Mouse (Mus musculus): ENCODE measurements at regions not wholly inside any gene's neighbourhood (a gene's known extent, or its start where the extent isn't known, plus 50 kb on each side); places are given as distances from the start of the nearest gene placed in this dataset.

DNA sequence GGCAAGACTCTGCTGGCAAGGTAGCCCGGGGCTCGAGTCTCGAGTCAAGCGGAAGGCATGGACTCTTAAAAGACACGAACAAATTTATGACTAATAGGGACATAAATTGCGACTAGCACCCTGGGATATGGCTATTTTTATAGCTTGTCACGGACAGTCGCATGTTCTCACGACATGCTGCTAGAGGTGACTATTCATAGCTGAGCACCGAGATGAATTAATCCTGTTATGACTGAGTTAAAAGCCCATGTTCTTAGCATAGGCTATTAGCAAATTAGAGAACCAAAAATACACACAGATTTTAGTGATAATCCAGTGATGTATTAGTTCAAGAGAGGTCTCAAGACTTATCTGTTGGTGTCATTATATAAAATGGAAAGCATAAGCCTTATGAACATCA is 539.2 kb downstream of the Gm19410 start:
- DNase-seq = no peak

DNA sequence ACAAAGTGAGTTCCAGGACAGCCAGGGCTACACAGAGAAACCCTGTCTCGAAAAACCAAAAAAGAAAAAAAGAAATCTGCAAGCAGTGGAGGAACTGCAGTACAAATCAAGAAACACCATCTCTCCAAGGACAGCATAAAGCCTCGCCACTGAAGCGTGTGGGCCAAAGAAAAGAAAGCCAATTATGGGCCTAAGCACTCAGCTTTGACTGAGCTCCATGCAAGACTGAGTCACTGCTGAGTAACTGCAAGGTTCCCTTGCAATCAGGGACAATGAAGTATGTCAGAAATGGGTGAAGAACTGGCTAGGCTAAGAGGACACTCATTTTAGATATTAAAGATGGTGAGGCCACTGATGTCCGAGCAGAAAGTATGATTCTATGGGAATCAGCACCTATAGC is 540.7 kb downstream of the Gm19410 start:
- no peak for DNase-seq

GRCm38 (mm10) chr8:36307496-36307895 is 541.9 kb downstream of the Gm19410 start:
- DNase-seq = no peak

- no peak for DNase-seq
Measured at GRCm38 (mm10) chr8:36308056-36308455, 542.5 kb downstream of the Gm19410 start.

- no peak for DNase-seq
Measured at GRCm38 (mm10) chr8:36309326-36309725, 543.7 kb downstream of the Gm19410 start.

GRCm38 (mm10) chr8:36309952-36310351 is 544.4 kb downstream of the Gm19410 start:
- peak; percentile 63 for DNase-seq

DNA sequence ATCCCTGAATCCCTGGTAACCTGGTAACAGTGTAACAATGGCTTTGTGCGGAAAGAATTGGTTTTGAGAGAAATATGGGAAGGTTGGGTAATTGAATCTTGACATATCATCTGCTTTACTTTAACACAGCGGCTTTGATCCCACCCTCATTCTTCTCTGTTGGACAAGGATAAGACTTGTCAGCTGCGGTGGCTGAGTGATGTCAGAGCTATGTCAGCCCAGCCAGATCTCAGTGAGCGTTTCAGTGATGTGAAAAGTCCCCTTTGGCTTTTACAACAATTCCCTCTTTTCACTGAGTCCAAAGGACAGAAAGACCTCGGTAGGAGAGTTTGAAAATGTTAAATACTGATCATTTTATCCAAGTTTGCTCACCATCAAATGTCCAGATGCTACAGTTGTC is 546.1 kb downstream of the Gm19410 start:
- no peak for DNase-seq

- no peak for DNase-seq
Measured at GRCm38 (mm10) chr8:36312963-36313362, 547.4 kb downstream of the Gm19410 start.

DNA sequence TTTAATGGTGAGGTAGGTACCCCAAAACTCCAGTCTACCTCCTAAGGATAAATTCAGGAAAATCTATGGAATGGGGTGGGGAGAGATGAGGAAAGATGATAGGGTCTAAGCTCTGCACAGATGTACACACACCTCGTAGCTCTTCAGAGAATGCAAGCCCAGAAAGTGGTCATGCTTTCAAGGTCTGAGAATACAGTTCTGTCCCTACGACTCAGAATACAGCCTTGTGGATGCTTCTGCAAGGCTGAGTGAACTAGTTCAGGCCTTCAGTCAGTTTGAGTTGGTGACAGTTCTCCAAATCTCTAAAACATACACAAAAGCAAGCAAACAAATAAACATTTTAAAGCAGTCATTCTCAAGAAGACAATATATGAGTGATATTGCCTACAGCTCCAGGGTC is 552.8 kb downstream of the Gm19410 start:
- DNase-seq = no peak

DNA sequence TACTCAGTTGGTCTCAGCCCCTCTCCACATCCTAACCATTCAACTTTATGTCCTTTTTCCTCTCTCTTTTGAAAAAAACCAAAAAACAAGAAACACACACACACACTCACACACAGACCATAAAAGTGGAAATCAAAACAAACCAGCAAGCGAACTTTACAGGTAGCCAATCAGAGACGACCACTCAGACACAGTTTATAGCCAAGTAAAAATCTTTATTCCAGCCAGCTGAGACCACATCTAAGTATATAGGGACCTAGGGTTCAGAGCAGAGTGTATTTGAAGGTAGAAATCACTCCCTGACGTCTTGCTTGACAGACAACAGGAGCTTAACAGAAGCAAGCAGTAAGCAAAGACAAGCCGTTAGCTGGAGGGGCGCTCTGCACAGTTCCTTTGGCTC is 553.3 kb downstream of the Gm19410 start:
- DNase-seq = no peak

DNA sequence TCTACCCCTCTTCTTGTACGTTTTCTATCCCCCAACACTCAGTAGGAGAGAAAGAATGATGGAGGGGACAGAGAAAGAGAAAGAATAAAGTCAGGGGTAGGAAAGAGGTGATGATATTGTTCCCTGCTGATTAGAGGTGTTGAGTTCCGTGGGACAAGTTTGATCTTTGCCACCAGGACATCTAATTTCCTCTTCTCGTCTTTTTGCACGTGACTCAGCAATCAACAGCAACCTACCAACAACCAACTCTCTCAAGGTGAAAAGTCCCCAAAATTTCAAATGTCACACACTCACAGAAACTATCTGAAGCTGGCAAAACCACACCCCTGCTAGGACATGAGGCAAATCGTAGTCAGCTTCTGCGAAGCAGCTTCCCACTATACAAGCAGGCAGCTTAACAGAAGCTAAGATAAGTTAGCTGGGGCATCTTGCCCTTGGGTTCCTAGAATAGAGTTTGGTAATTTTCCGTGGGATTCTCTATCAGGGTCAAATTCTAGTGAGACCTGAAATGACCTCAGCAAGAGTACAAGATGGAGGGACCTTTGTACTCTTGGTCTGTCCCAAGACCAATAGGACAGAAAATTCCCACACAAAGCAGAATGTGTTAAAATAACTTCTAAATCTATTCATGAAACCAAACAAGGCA is 553.8 kb downstream of the Gm19410 start:
- DNase-seq = no peak

DNA sequence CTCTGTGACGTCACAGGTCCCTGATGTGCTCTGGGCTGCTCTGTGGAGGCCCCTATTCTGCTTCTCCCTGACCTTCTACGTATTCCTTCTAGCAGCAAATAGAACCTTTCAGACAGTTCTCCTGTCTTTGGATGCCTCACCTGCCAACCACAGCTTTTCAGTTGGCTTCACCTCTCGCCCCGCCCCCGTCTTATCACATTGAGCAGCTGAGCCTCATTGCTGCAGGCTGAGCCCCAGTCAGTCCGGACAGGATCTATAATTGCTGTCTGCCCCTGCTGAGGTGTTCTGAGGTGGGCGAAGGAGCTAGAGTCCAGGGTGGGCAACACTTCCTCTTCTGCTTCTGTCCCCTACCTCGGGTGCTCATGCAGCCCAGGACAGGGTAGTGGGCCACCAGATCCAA is 556.5 kb downstream of the Gm19410 start:
- no peak for DNase-seq

DNA sequence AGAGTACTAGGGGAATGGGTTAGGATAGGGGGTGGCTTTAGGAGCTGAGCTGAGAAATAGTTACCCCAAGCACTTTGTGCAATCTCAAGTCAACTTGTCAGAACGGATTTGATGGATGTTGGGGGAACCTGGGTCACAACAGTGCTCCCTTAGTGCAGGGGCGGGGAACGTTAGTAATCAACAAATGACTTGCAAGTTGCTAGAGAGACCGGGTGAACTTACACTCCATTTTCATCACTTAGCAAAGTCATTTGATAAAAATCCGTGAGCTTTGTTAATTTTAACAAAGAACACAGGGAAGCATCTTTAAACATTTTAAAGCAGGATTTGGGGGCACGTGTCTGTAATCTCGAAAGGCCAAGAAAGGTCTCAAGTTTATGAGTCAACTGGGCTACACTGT is 557.0 kb downstream of the Gm19410 start:
- DNase-seq = no peak

GRCm38 (mm10) chr8:36338628-36339027 is 573.0 kb downstream of the Gm19410 start:
- no peak for DNase-seq

GRCm38 (mm10) chr8:36339449-36339848 is 573.9 kb downstream of the Gm19410 start:
- no peak for DNase-seq

GRCm38 (mm10) chr8:36340454-36340853 is 574.9 kb downstream of the Gm19410 start:
- no peak for DNase-seq

GRCm38 (mm10) chr8:36341965-36342364 is 576.4 kb downstream of the Gm19410 start:
- no peak for DNase-seq

DNA sequence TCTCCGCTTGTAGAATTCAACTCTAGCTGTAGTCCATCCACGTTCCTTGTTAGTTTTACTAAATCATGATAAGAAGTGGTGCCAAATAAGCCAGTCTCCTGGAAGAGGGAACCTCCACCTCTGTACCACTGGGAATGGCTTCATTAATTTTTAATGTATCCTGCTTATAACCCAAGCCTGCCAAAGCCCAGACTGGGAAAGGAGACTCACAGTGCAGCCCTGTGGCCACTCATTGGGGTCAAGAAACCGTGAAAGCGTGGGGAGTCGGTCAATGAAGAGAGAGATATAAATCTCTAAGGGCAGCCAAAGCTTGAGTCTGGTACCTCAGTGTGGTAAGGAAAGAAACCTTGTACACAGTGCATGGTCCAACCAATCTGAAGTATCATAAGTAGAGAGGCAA is 577.1 kb downstream of the Gm19410 start:
- no peak for DNase-seq

GRCm38 (mm10) chr8:36346682-36347324 is 581.2 kb downstream of the Gm19410 start:
- DNase-seq = peak; percentile 79 to 90

GRCm38 (mm10) chr8:36348067-36348466 is 582.5 kb downstream of the Gm19410 start:
- no peak for DNase-seq

- DNase-seq = peak in 1 of 2 experiments; percentile 15
Measured at GRCm38 (mm10) chr8:36354926-36355325, 589.3 kb downstream of the Gm19410 start.

DNA sequence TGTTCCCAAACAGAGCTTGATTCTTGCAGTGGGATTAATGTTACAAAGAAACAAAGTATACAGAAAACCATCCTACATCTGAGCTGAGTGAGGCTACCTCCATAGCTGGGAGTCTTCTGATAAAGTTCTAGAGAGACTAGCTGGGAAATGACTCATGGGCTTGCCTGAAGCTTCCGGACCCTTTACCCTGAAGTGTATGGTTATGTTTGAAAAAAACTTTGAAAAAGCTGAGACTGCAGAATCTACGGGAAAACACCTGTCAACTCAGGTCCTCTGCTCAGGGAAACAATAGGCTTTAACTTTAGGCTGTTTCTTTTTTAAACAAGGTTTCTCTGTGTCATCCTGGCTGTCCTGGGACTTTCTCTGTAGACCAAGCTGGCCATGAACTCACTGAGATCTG is 593.4 kb downstream of the Gm19410 start:
- DNase-seq = no peak

GRCm38 (mm10) chr8:36361255-36361654 is 595.7 kb downstream of the Gm19410 start:
- DNase-seq = peak; percentile 60 to 87

- no peak for DNase-seq
Measured at GRCm38 (mm10) chr8:36361818-36362217, 596.2 kb downstream of the Gm19410 start.

All from heart, adult 18-20 months (tissue).